Mouse (Mus musculus) ES-Bruce4 (cell line): ENCODE measurements around the gene Fkbpl.

Experiments used
- CTCF ChIP-seq: IDR thresholded peaks from one replicate; pipeline ENCODE4 v1.8.1; 2011; ENCODE audit warnings: low read depth, low read length
- POLR2A ChIP-seq: IDR thresholded peaks from one replicate; pipeline ENCODE4 v1.8.1; 2011; ENCODE audit warnings: low read length; ENCODE audit not compliant: insufficient read depth

DNA sequence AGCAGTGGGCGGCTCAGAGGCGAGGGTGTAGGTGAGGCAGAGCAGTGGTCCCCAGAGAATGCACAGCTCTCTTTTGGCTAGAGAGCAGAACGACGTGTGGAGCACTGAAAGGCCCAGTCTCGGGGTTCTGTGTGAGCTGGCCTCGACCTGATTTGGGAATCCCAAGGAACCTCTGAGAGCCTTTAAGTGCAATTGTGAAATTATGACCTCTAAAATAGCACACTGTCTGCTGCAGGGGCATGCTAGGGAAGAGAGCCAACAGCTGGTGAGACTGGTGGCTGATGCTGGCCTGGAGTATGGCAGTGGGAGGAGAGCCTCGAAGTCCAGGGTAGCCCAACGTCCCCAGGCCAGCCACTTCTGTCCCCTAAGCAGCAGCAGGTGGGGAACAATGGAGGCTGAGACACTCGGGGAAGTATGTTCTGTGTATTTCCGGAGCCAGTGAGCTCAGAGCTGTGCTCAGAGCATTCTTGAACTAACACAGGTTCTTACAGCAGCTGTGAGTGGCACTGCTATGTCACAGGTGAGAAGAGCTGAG, 39.2 kb downstream of the Fkbpl start:
- TF ChIP-seq POLR2A (no peak), CTCF (no peak)
